Mouse (Mus musculus): Measurements from ENCODE around the gene Abcb8. TPM values are rescaled to one million over a fixed set of nuclear protein-coding genes. Genes with fewer than 3 reads are reported as not detected.
A peak's percentile ranks its signal among the peaks of the same experiment; 100 is the strongest.

The Abcb8 gene
- total and polyA plus RNA-seq, 3 experiments = 81.2 to 151 (median 89.8) TPM

- no peak overlapping the region for H3K4me3 ChIP-seq
- H3K27me3 ChIP-seq (ENCODE audit: control insufficient read depth, insufficient read depth, low read length) = no peaks in the 10 kb centered on the region
- no peak for DNase-seq
- H3K9ac ChIP-seq (ENCODE audit: low read depth, low read length) = no peak overlapping the region
- TF ChIP-seq CTCF (IDR thresholded peaks at IDR 0.05) = no peak
- no peak for TF ChIP-seq EP300 (IDR thresholded peaks at IDR 0.05; ENCODE audit: insufficient read depth, low read depth, low read length)
- no peak for TF ChIP-seq POLR2A (IDR thresholded peaks at IDR 0.05; ENCODE audit: insufficient read depth, low read depth, low read length)
- H3K36me3 ChIP-seq (ENCODE audit: control insufficient read depth, insufficient read depth, low read length) = no peaks in the 10 kb centered on the region
- WGBS = 90% methylated on average over 9 of the region's 9 CpGs
- intact Hi-C loops (cut with DNase I) = loop anchor here (5.0 kb wide), 1 partner anchor 157 kb away; the partner anchor contains the start of gene Abcf2
- H3K27ac ChIP-seq = no peak overlapping the region
- H3K4me1 ChIP-seq (ENCODE audit: control insufficient read depth, insufficient read depth, low read length) = peaks cover 1% of the 10 kb centered on the region; the same call in 1 of the 2 replicates
- no peaks in the 10 kb centered on the region for H3K79me2 ChIP-seq (replicated peaks; ENCODE audit: control insufficient read depth, insufficient read depth, low read length)
Observed at GRCm38 (mm10) chr5:24420381-24420780, 26.9 kb downstream of the Abcb8 start.

- intact Hi-C loops (cut with DNase I) = loop anchor here (1.0 to 5.0 kb wide), 3 partner anchors 27 to 154 kb away; partner anchors contain the start of gene Abcf2
- Histone ChIP-seq H3K9ac (ENCODE audit: low read depth, low read length) (peak within 1 kb of the TSS; percentile 85), H3K4me1 (ENCODE audit: control insufficient read depth, insufficient read depth, low read length) (peaks cover 8% of the 10 kb centered on the region), H3K79me2 (replicated peaks; ENCODE audit: control insufficient read depth, insufficient read depth, low read length) (peaks cover 3% of the 10 kb centered on the region; the same call in 1 of the 2 replicates), H3K36me3 (ENCODE audit: control insufficient read depth, insufficient read depth, low read length) (no peaks in the 10 kb centered on the region), H3K27me3 (ENCODE audit: control insufficient read depth, insufficient read depth, low read length) (no peaks in the 10 kb centered on the region), H3K4me3 (peak within 1 kb of the TSS; percentile 82), H3K27ac (peak within 1 kb of the TSS; percentile 98)
- under 1% methylated on average over 46 of the region's 46 CpGs for WGBS
- TF ChIP-seq EP300 (IDR thresholded peaks at IDR 0.05; ENCODE audit: insufficient read depth, low read depth, low read length) (peak; percentile 98), POLR2A (IDR thresholded peaks at IDR 0.05; ENCODE audit: insufficient read depth, low read depth, low read length) (peak; percentile 96), CTCF (IDR thresholded peaks at IDR 0.05) (peak; percentile 17; the same call in 1 of the 2 replicates)
- peak; percentile 97 to 99 for DNase-seq
Observed at GRCm38 (mm10) chr5:24423129-24424003, 29.9 kb downstream of the Abcb8 start, which contains the start of the genes Cdk5 and Slc4a2. TSS of gene Cdk5 (minus strand) at chr5:24423530. TSS of gene Slc4a2 (plus strand) at chr5:24423837.

GRCm38 (mm10) chr5:24424004-24424781, 30.7 kb downstream of the Abcb8 start:
- intact Hi-C loops (cut with DNase I) = loop anchor here (2.0 to 5.0 kb wide), 2 partner anchors 27 to 153 kb away; partner anchors contain the start of gene Abcf2
- H3K27ac ChIP-seq = peak overlapping the region; percentile 98
- H3K79me2 ChIP-seq (replicated peaks; ENCODE audit: control insufficient read depth, insufficient read depth, low read length) = peaks cover 3% of the 10 kb centered on the region; the same call in 1 of the 2 replicates
- peak overlapping the region; percentile 85 for H3K9ac ChIP-seq (ENCODE audit: low read depth, low read length)
- peaks cover 8% of the 10 kb centered on the region for H3K4me1 ChIP-seq (ENCODE audit: control insufficient read depth, insufficient read depth, low read length)
- DNase-seq = no peak
- H3K4me3 ChIP-seq = peak overlapping the region; percentile 69
- no peak for TF ChIP-seq EP300 (IDR thresholded peaks at IDR 0.05; ENCODE audit: insufficient read depth, low read depth, low read length)
- TF ChIP-seq POLR2A (IDR thresholded peaks at IDR 0.05; ENCODE audit: insufficient read depth, low read depth, low read length) = no peak; the same call in 1 of the 2 replicates
- TF ChIP-seq CTCF (IDR thresholded peaks at IDR 0.05) = no peak
- H3K36me3 ChIP-seq (ENCODE audit: control insufficient read depth, insufficient read depth, low read length) = no peaks in the 10 kb centered on the region
- H3K27me3 ChIP-seq (ENCODE audit: control insufficient read depth, insufficient read depth, low read length) = no peaks in the 10 kb centered on the region
- 6% methylated on average over 21 of the region's 21 CpGs for WGBS

GRCm38 (mm10) chr5:24424861-24425411, 31.5 kb downstream of the Abcb8 start:
- WGBS = under 1% methylated on average over 58 of the region's 60 CpGs
- intact Hi-C loops (cut with DNase I) = loop anchor here (2.0 to 5.0 kb wide), 2 partner anchors 26 to 152 kb away; partner anchors contain the start of gene Abcf2

GRCm38 (mm10) chr5:24425421-24426036, 32.1 kb downstream of the Abcb8 start:
- Histone ChIP-seq H3K9ac (ENCODE audit: low read depth, low read length) (peak overlapping the region; percentile 86), H3K79me2 (replicated peaks; ENCODE audit: control insufficient read depth, insufficient read depth, low read length) (peaks cover 3% of the 10 kb centered on the region; the same call in 1 of the 2 replicates), H3K4me3 (peak overlapping the region; percentile 69), H3K27ac (peak overlapping the region; percentile 98), H3K27me3 (ENCODE audit: control insufficient read depth, insufficient read depth, low read length) (no peaks in the 10 kb centered on the region), H3K36me3 (ENCODE audit: control insufficient read depth, insufficient read depth, low read length) (no peaks in the 10 kb centered on the region), H3K4me1 (ENCODE audit: control insufficient read depth, insufficient read depth, low read length) (peaks cover 8% of the 10 kb centered on the region)
- TF ChIP-seq EP300 (IDR thresholded peaks at IDR 0.05; ENCODE audit: insufficient read depth, low read depth, low read length) (no peak), CTCF (IDR thresholded peaks at IDR 0.05) (peak; percentile 48)
- DNase-seq = no peak
- intact Hi-C loops (cut with DNase I) = loop anchor here (2.0 kb wide), 2 partner anchors 19 to 25 kb away; partner anchors contain the start of gene Fastk
- under 1% methylated on average over 30 of the region's 30 CpGs for WGBS

More at GRCm38 (mm10) chr5:24424861-24425411, 31.5 kb downstream of the Abcb8 start:
- peak overlapping the region; percentile 86 for H3K9ac ChIP-seq (ENCODE audit: low read depth, low read length)
- TF ChIP-seq EP300 (IDR thresholded peaks at IDR 0.05; ENCODE audit: insufficient read depth, low read depth, low read length) (no peak), POLR2A (IDR thresholded peaks at IDR 0.05; ENCODE audit: insufficient read depth, low read depth, low read length) (peak; percentile 60), CTCF (IDR thresholded peaks at IDR 0.05) (no peak)
- no peaks in the 10 kb centered on the region for H3K36me3 ChIP-seq (ENCODE audit: control insufficient read depth, insufficient read depth, low read length)
- H3K4me3 ChIP-seq = peak overlapping the region; percentile 69
- H3K79me2 ChIP-seq (replicated peaks; ENCODE audit: control insufficient read depth, insufficient read depth, low read length) = peaks cover 3% of the 10 kb centered on the region; the same call in 1 of the 2 replicates
- DNase-seq = peak; percentile 90 to 93
- H3K27me3 ChIP-seq (ENCODE audit: control insufficient read depth, insufficient read depth, low read length) = no peaks in the 10 kb centered on the region
- H3K27ac ChIP-seq = peak overlapping the region; percentile 98
- peaks cover 8% of the 10 kb centered on the region for H3K4me1 ChIP-seq (ENCODE audit: control insufficient read depth, insufficient read depth, low read length)

Measured in heart, adult 2 months (tissue).